Mouse (Mus musculus): ENCODE measurements at regions not wholly inside any gene's neighbourhood (a gene's known extent, or its start where the extent isn't known, plus 50 kb on each side); places are given as distances from the start of the nearest gene placed in this dataset.

DNA sequence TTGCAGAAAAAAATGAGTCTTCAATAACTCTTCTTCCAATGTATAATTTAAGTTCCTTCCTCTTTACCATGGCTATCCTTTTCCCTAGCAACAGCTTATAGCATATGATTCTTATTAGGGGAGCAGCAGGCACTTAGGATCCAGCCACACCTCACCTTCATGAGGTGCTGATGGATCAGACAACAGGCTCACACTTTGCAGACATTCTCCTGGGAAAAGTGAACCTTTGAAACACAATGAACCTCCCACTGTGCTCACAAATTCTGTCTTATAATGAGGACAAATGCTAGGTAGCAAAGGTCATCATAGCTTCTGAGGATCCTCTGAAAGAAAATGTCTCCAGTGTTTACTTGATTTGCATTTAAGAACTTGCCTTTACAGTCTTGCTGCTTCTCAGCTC lies 191.6 kb upstream of the Xrcc4 start:
- no peak for DNase-seq

- DNase-seq = peak; percentile 4
Observed at GRCm38 (mm10) chr13:90279786-90280382, 190.5 kb upstream of the Xrcc4 start.

DNA sequence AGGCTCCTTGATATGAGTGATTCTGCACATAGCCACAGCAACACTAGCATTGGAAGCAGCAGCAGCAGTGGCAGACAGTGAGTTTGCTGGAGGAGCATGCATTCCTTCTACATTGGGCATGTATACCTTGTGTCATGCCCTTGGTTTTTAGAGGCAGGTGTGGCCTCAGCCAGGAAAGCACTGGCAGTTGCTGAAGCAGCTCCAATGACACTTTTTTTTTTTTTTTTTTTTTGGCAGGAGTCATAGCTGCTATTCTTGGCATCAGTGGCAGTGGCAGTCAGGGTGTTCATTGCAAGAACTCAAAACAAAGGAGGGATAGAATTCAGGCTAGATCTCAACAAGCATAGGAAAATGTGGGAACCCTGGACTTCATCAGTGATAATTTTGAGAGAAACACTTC lies 189.9 kb upstream of the Xrcc4 start:
- peak; percentile 4 for DNase-seq

DNA sequence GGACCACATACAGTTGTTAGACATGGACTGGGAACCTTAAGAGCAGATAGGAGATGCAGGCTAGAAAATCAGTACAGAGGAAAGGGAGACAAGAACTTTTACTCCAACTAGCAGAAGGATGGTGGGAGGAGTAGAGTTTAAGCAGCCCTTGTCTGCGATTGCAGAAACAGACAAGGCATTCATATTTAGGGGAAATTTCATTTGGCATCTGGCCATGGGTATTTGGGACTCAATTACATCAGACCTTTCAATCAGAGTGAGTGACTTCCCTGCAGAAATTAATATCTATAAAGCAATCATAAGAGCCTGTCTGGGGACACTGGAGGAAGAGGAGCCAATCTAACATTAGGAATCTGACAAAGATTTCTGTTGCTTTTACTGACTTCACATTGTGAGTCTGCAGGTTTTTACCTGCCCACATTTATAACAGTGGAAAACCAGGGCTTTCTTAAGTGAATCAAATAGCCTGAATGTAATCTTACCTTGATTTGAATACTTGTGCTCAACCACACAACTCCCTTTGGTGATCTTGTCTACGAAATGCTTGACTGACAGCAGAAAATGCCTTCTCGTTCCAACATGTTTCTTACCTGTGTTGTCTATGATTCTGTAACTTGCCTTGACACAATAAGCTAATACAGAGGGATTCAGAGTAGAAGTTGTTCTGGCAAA lies 169.8 kb upstream of the Xrcc4 start:
- DNase-seq = no peak

DNA sequence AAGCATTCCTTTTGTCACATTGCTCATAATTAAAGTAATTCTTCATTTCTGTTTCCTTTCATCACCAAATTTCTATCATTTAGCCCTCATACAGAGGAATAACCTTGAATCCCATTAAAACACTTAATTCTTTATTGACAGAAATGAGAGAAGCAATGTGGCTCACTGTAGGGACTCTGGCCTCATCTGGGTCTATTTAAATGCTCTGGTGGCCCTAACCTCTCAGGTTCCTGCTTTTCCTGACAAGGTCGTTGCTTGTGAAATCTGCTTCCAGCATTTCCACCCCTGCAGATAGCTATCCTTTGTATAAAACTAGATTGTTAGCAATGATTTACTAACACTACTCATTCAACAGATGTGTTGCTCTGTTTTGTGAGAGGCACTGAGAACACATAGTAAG lies 163.6 kb upstream of the Xrcc4 start:
- no peak for DNase-seq

DNA sequence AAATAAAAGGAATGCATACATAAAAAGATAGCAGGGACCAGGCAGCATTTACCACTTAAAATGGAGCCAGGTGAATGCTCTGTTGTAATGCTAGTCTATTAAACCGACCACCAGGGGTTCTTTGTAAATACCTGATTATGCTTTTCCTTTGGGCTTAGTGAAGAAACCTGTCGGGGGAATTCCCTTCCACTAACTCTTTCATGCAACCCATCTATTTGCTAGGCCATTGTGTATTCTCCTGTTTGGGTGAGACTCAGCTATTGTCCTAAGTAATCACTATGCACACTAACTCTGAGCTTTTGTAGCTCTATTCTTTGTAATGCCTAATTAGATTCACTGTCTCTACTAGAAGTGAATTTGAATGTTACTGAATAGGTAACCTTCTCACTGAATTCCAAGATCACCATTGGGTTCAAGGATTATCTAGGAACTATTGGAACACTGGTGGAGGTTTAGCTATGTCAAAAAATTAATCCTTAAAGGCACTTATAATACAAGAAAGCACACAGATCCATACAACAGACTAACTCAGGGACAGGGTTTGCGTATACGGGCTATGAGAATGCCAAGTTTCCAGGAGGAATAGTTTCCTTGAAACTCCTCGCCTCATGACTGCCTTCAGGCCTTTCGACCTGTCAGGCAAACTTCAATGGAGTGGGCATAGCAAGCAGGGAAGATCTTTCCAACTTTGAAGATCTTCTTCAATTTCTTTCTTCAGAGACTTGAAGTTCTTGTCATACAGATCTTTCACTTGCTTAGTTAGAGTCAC lies 156.8 kb upstream of the Xrcc4 start:
- no peak for DNase-seq

DNA sequence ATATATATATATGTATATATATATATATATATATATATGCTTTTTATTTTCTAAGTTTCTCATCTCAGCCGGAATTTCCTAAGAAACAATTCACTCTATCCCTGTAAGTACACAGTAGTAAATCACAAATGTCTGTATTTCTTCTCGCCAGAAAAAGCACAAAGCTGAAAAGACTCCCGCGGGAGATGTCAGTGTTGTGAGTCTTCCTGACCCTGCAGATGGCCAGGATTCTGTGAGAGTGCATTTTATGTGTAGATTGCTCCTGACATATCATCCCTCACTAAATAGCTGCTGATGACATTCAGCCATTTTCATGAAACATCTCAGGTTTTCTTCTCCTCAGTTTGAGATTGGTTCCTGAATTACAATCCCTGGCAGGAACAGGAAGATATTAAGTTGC lies 148.9 kb upstream of the Xrcc4 start:
- DNase-seq = no peak

DNA sequence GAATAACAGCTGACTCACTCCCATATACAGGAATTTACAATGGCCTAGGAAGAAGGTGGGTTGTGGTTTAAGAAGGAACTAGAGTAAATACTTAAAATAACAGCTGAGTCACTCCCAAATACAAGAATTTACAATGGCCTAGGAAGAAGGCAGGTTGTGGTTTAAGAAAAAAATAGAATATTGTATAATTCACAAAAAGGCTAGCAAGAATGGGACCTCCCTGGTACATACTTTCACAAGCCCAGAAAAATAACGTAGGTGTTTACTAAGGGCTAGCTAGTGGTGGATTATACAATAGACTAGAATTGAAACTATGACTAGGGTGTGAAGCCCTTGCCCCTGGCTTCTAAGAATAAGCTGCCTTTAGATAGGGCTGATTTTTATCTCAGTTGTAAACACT lies 144.6 kb upstream of the Xrcc4 start:
- no peak for DNase-seq

DNA sequence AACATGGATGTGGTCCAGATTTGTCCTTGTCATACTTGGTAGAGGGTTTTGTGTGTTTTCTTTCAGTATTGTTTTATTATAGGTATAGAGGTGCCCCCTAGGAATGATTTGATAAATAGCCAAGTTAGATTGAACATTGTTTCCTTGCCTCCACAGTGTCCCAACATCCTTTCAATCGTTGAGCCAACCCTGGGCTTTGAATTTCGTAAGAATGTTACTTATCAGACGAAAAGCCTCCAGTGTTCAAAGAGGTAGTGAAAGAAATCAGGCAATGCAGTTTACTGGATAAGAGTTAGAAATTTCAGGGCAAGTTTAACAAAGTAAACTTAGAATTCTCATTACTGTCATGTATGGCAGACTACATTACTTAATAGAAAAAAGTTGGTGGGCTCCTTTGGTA lies 144.2 kb upstream of the Xrcc4 start:
- DNase-seq = no peak

- DNase-seq = no peak
Observed at GRCm38 (mm10) chr13:90229106-90229505, 139.7 kb upstream of the Xrcc4 start.

DNA sequence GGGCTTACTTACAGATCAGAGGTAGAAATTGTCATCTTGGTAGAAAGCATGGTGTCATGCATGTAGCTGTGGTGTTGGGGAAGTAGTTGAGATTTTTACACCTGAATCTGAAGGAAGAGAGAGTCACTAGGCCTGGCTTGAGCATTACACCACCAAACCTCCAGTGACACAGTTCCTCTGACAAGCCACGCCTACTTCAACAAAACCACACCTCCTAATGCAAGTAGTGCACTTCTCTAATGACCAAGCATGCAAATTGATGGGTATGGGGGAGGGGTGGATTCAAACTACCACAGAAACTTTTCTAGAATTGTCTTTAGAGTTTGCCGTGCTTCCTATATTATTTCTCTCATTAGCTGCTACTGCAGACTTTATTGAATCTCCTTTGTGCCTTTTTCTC lies 136.8 kb upstream of the Xrcc4 start:
- DNase-seq = no peak

GRCm38 (mm10) chr13:90212390-90212789 lies 123.0 kb upstream of the Xrcc4 start:
- DNase-seq = no peak

- DNase-seq = no peak
Observed at GRCm38 (mm10) chr13:90207875-90208274, 118.5 kb upstream of the Xrcc4 start.
